Mouse (Mus musculus): Measurements from ENCODE around the gene Rimbp2.

GRCm38 (mm10) chr5:128811431-128811830 is 141.9 kb downstream of the Rimbp2 start:
- TF ChIP-seq CTCF (IDR thresholded peaks at IDR 0.05 in 2 of 3, conservative IDR thresholded peaks at IDR 0.05 in 1 of 3; ENCODE audit: control insufficient read depth in 1 of 3, insufficient read depth in 1 of 3, low read depth in 2 of 3, low read length in 3 of 3, poor library complexity in 1 of 3, severe bottlenecking in 1 of 3) (no peak), EP300 (IDR thresholded peaks at IDR 0.05; ENCODE audit: low read depth in 1 of 2, low read length in 2 of 2) (no peak), POLR2A (IDR thresholded peaks at IDR 0.05; ENCODE audit: control insufficient read depth in 1 of 2, insufficient read depth in 1 of 2, low read depth in 1 of 2, low read length in 2 of 2, poor library complexity in 1 of 2) (no peak), POLR2AphosphoS2 (IDR thresholded peaks at IDR 0.05; ENCODE audit: low read length) (no peak), ZC3H11A (IDR thresholded peaks at IDR 0.05; ENCODE audit: low read depth, low read length) (no peak), GATA1 (IDR thresholded peaks at IDR 0.05; ENCODE audit: low read depth, low read length) (no peak), ELF1 (IDR thresholded peaks at IDR 0.05; ENCODE audit: low read depth, low read length) (no peak), E2F4 (IDR thresholded peaks at IDR 0.05; ENCODE audit: borderline replicate concordance, low read depth, low read length) (no peak), CHD2 (IDR thresholded peaks at IDR 0.05; ENCODE audit: low read length) (no peak), ETS1 (IDR thresholded peaks at IDR 0.05; ENCODE audit: low read depth, low read length) (no peak), ZMIZ1 (IDR thresholded peaks at IDR 0.05; ENCODE audit: low read depth, low read length) (no peak), MAFK (IDR thresholded peaks at IDR 0.05; ENCODE audit: borderline replicate concordance, low read depth, low read length) (no peak), ZKSCAN1 (IDR thresholded peaks at IDR 0.05; ENCODE audit: low read depth, low read length) (no peak)

Data from MEL (cell line).